Mouse (Mus musculus): ENCODE data around the gene Galnt10.

Galnt10 gene

GRCm38 (mm10) chr11:57660156-57660555 is 14.9 kb downstream of the Galnt10 start:
- DNase-seq: no peak

GRCm38 (mm10) chr11:57660814-57661213 is 15.6 kb downstream of the Galnt10 start:
- DNase-seq: peak in 1 of 2 experiments; percentile 57

GRCm38 (mm10) chr11:57661492-57662229 is 16.4 kb downstream of the Galnt10 start:
- no peak for DNase-seq

- DNase-seq: no peak
These were observed 17.0 kb downstream of the Galnt10 start for GRCm38 (mm10) chr11:57662231-57662630.

GRCm38 (mm10) chr11:57663271-57663670 is 18.0 kb downstream of the Galnt10 start:
- DNase-seq: no peak

- peak; percentile 52 to 66 for DNase-seq
These were observed 19.5 kb downstream of the Galnt10 start for GRCm38 (mm10) chr11:57664741-57665140.

- DNase-seq: no peak
These were observed 23.0 kb downstream of the Galnt10 start for GRCm38 (mm10) chr11:57668271-57668670.

GRCm38 (mm10) chr11:57669522-57669921 is 24.3 kb downstream of the Galnt10 start:
- DNase-seq: peak in 1 of 2 experiments; percentile 63

- no peak for DNase-seq
These were observed 26.0 kb downstream of the Galnt10 start for GRCm38 (mm10) chr11:57671120-57671697.

- DNase-seq: no peak
These were observed 26.6 kb downstream of the Galnt10 start for GRCm38 (mm10) chr11:57671797-57672196.

GRCm38 (mm10) chr11:57672995-57673394 is 27.8 kb downstream of the Galnt10 start:
- peak; percentile 42 to 64 for DNase-seq

- DNase-seq: no peak
These were observed 28.9 kb downstream of the Galnt10 start for GRCm38 (mm10) chr11:57673977-57674687.

- DNase-seq: no peak
These were observed 32.0 kb downstream of the Galnt10 start for GRCm38 (mm10) chr11:57677261-57677660.

- no peak for DNase-seq
These were observed 37.3 kb downstream of the Galnt10 start for GRCm38 (mm10) chr11:57682589-57682988.

- DNase-seq: peak in 1 of 2 experiments; percentile 53
These were observed 37.9 kb downstream of the Galnt10 start for GRCm38 (mm10) chr11:57683125-57683524.

GRCm38 (mm10) chr11:57683931-57684330 is 38.7 kb downstream of the Galnt10 start:
- no peak for DNase-seq

- DNase-seq: no peak
These were observed 39.6 kb downstream of the Galnt10 start for GRCm38 (mm10) chr11:57684891-57685290.

- no peak for DNase-seq
These were observed 40.6 kb downstream of the Galnt10 start for GRCm38 (mm10) chr11:57685689-57686454.

GRCm38 (mm10) chr11:57686797-57687196 is 41.6 kb downstream of the Galnt10 start:
- no peak for DNase-seq

GRCm38 (mm10) chr11:57687258-57687657 is 42.0 kb downstream of the Galnt10 start:
- no peak for DNase-seq

GRCm38 (mm10) chr11:57688179-57688929 is 43.1 kb downstream of the Galnt10 start:
- DNase-seq: no peak

GRCm38 (mm10) chr11:57689811-57690210 is 44.6 kb downstream of the Galnt10 start:
- DNase-seq: no peak

All from thymus, adult 18-20 months (tissue).